Mouse (Mus musculus) MEL (cell line): Measurements from ENCODE around the gene Ppp1r1a. TPM values are rescaled to one million over a fixed set of nuclear protein-coding genes. Genes with fewer than 3 reads are reported as not detected.

Source experiments
- DNase-seq: peaks from one replicate; pipeline ENCODE4 v3.0.0; 2011; ENCODE audit warnings: low read depth, low spot score
- H3K27ac ChIP-seq: 2 replicates; pipeline ENCODE4 v1.5.1; 2012; ENCODE audit warnings: low read depth, mild to moderate bottlenecking, control low read depth, low read length, moderate library complexity; ENCODE audit not compliant: control insufficient read depth
- H3K27me3 ChIP-seq, 2 experiments: fragments of 150-350 bp in 1 of 2; sonication (generic) in 1 of 2; 2 replicates each; pipeline ENCODE4 v1.6.1; 2012; ENCODE audit warnings: low read length in 2 of 2, mild to moderate bottlenecking in 2 of 2, improper control_type of control experiment in 1 of 2, moderate library complexity in 1 of 2; ENCODE audit not compliant: insufficient read depth in 2 of 2, control insufficient read depth in 1 of 2
- H3K36me3 ChIP-seq, 2 experiments: 2 replicates each; pipeline ENCODE4 v1.6.1; 2012 to 2014; ENCODE audit warnings: low read length in 2 of 2, improper control_type of control experiment in 1 of 2, inconsistent platforms in 1 of 2, mild to moderate bottlenecking in 1 of 2; ENCODE audit not compliant: insufficient read depth in 2 of 2, control insufficient read depth in 1 of 2
- H3K4me1 ChIP-seq, 2 experiments: fragments of 150-350 bp in 1 of 2; sonication (generic) in 1 of 2; 2 replicates each; pipeline ENCODE4 v1.6.1; 2012; ENCODE audit warnings: low read length in 2 of 2, improper control_type of control experiment in 1 of 2, mild to moderate bottlenecking in 1 of 2; ENCODE audit not compliant: insufficient read depth in 2 of 2, control insufficient read depth in 1 of 2
- H3K4me3 ChIP-seq, 2 experiments: fragments of 150-350 bp in 1 of 2; sonication (generic) in 1 of 2; 2 replicates each; pipeline ENCODE4 v1.5.1; 2012; ENCODE audit warnings: low read depth in 2 of 2, low read length in 2 of 2, mild to moderate bottlenecking in 2 of 2, moderate library complexity in 2 of 2, control low read depth in 1 of 2, improper control_type of control experiment in 1 of 2; ENCODE audit not compliant: control insufficient read depth in 1 of 2, insufficient read depth in 1 of 2
- H3K79me2 ChIP-seq: 2 replicates; pipeline ENCODE4 v1.6.1; 2012; ENCODE audit warnings: mild to moderate bottlenecking, low read length, moderate library complexity; ENCODE audit not compliant: control insufficient read depth, poor library complexity, insufficient read depth
- H3K9ac ChIP-seq: 2 replicates; pipeline ENCODE4 v1.6.1; 2012; ENCODE audit warnings: low read depth, mild to moderate bottlenecking, control low read depth, low read length, moderate library complexity; ENCODE audit not compliant: control insufficient read depth, poor library complexity, severe bottlenecking
- H3K9me3 ChIP-seq: fragments of 150-350 bp; sonication (generic); replicated peaks from 2 replicates; pipeline ENCODE4 v1.6.1; 2012; ENCODE audit warnings: mild to moderate bottlenecking, low read length, improper control_type of control experiment, moderate library complexity; ENCODE audit not compliant: insufficient read depth
- CHD1 ChIP-seq: IDR thresholded peaks from 2 replicates; pipeline ENCODE4 v1.6.1; 2012; ENCODE audit warnings: low read depth, mild to moderate bottlenecking, inconsistent platforms, low read length, improper control_type of control experiment
- E2F4 ChIP-seq: IDR thresholded peaks from 2 replicates; pipeline ENCODE4 v1.6.1; 2011; ENCODE audit warnings: low read depth, low read length, improper control_type of control experiment, borderline replicate concordance
- ELF1 ChIP-seq: IDR thresholded peaks from 2 replicates; pipeline ENCODE4 v1.6.1; 2014; ENCODE audit warnings: low read depth, mild to moderate bottlenecking, inconsistent platforms, low read length, improper control_type of control experiment, moderate library complexity
- EP300 ChIP-seq, 2 experiments: IDR thresholded peaks; 2 replicates each; pipeline ENCODE4 v1.6.1; 2011; ENCODE audit warnings: improper control_type of control experiment in 2 of 2, low read length in 2 of 2, low read depth in 1 of 2, mild to moderate bottlenecking in 1 of 2
- HCFC1 ChIP-seq: IDR thresholded peaks from 2 replicates; pipeline ENCODE4 v1.6.1; 2012; ENCODE audit warnings: low read depth, mild to moderate bottlenecking, inconsistent platforms, low read length, improper control_type of control experiment, moderate library complexity
- JUND ChIP-seq: IDR thresholded peaks from 2 replicates; pipeline ENCODE4 v1.6.1; 2011; ENCODE audit warnings: low read depth, mild to moderate bottlenecking, improper control_type of control experiment, low read length
- KAT2A ChIP-seq: conservative IDR thresholded peaks from 2 replicates; pipeline ENCODE4 v1.6.1; 2012; ENCODE audit warnings: low read depth, low read length, improper control_type of control experiment, inconsistent platforms
- MAFK ChIP-seq: IDR thresholded peaks from 2 replicates; pipeline ENCODE4 v1.6.1; 2011; ENCODE audit warnings: low read depth, mild to moderate bottlenecking, low read length, improper control_type of control experiment, borderline replicate concordance
- MAX ChIP-seq: IDR thresholded peaks from 2 replicates; pipeline ENCODE4 v1.6.1; 2011; ENCODE audit warnings: low read length, improper control_type of control experiment
- MEF2A ChIP-seq: IDR thresholded peaks from 2 replicates; pipeline ENCODE4 v1.6.1; 2014; ENCODE audit warnings: low read depth, mild to moderate bottlenecking, inconsistent platforms, low read length, improper control_type of control experiment; ENCODE audit not compliant: poor library complexity, insufficient replicate concordance, severe bottlenecking; ENCODE audit errors: extremely low read depth
- MYC ChIP-seq: IDR thresholded peaks from 2 replicates; pipeline ENCODE4 v1.6.1; 2011; ENCODE audit warnings: low read depth, mild to moderate bottlenecking, low read length, improper control_type of control experiment, moderate library complexity
- NRF1 ChIP-seq: IDR thresholded peaks from 2 replicates; pipeline ENCODE4 v1.6.1; 2014; ENCODE audit warnings: low read depth, mild to moderate bottlenecking, inconsistent platforms, low read length, improper control_type of control experiment, moderate library complexity; ENCODE audit not compliant: poor library complexity, insufficient read depth, severe bottlenecking
- POLR2AphosphoS2 ChIP-seq: IDR thresholded peaks from 2 replicates; pipeline ENCODE4 v1.6.1; 2011; ENCODE audit warnings: low read length, improper control_type of control experiment
- POLR2AphosphoS5 ChIP-seq: IDR thresholded peaks from 2 replicates; pipeline ENCODE4 v1.6.1; 2012; ENCODE audit warnings: low read depth, borderline replicate concordance, mild to moderate bottlenecking, inconsistent platforms, low read length, moderate library complexity, mixed read lengths
- RAD21 ChIP-seq: IDR thresholded peaks from 2 replicates; pipeline ENCODE4 v1.6.1; 2011; ENCODE audit warnings: mild to moderate bottlenecking, low read depth, low read length, improper control_type of control experiment
- SIN3A ChIP-seq: IDR thresholded peaks from 2 replicates; pipeline ENCODE4 v1.6.1; 2012; ENCODE audit warnings: low read length, improper control_type of control experiment, inconsistent platforms
- SMC3 ChIP-seq: IDR thresholded peaks from 2 replicates; pipeline ENCODE4 v1.6.1; 2011; ENCODE audit warnings: low read depth, low read length, improper control_type of control experiment
- TBP ChIP-seq: IDR thresholded peaks from 2 replicates; pipeline ENCODE4 v1.8.0; 2011; ENCODE audit warnings: low read depth, low read length, improper control_type of control experiment
- TCF12 ChIP-seq: IDR thresholded peaks from 2 replicates; pipeline ENCODE4 v1.6.1; 2014; ENCODE audit warnings: low read depth, mild to moderate bottlenecking, inconsistent platforms, low read length, improper control_type of control experiment, moderate library complexity
- USF2 ChIP-seq, 2 experiments: IDR thresholded peaks; 2 replicates each; pipeline ENCODE4 v1.6.1; 2011 to 2012; ENCODE audit warnings: improper control_type of control experiment in 2 of 2, low read length in 2 of 2, borderline replicate concordance in 1 of 2, inconsistent platforms in 1 of 2, low read depth in 1 of 2, mild to moderate bottlenecking in 1 of 2; ENCODE audit not compliant: insufficient read depth in 1 of 2
- ZC3H11A ChIP-seq: IDR thresholded peaks from 2 replicates; pipeline ENCODE4 v1.6.1; 2012; ENCODE audit warnings: low read depth, mild to moderate bottlenecking, inconsistent platforms, low read length, improper control_type of control experiment
- ZMIZ1 ChIP-seq: IDR thresholded peaks from 2 replicates; pipeline ENCODE4 v1.6.1; 2012; ENCODE audit warnings: low read depth, mild to moderate bottlenecking, inconsistent platforms, low read length, improper control_type of control experiment, moderate library complexity
- ZNF384 ChIP-seq: IDR thresholded peaks from 2 replicates; pipeline ENCODE4 v1.6.1; 2012; ENCODE audit warnings: low read depth, mild to moderate bottlenecking, inconsistent platforms, low read length, improper control_type of control experiment
- polyA plus RNA-seq, 2 experiments: library from polyadenylated mRNA; stranded (reverse) in 1 of 2; unstranded in 1 of 2; fragments of >175 nt in 1 of 2; fragments of >200 nt in 1 of 2; gene quantifications; 2 replicates each; pipeline versions ENCODE4 v1.2.1 to v1.2.4; 2012; ENCODE audit warnings: low replicate concordance in 2 of 2, low read depth in 1 of 2; ENCODE audit not compliant: insufficient read length in 2 of 2, insufficient read depth in 1 of 2, missing spikeins in 1 of 2
- total RNA-seq: library from RNA; depleted of rRNA; stranded (reverse); fragments of 300-350 nt; gene quantifications from 2 replicates; pipeline ENCODE4 v1.2.3, GENCODE M21; 2012

Gene Ppp1r1a
- total and polyA plus RNA-seq, 3 experiments: not detected

GRCm38 (mm10) chr15:103536456-103536855 lies 1.3 kb downstream of the Ppp1r1a start:
- no peak for TF ChIP-seq POLR2AphosphoS5
- no peak for TF ChIP-seq TBP
- no peak for TF ChIP-seq KAT2A
- no peak for TF ChIP-seq POLR2AphosphoS2
- no peak for TF ChIP-seq HCFC1
- no peak for TF ChIP-seq MEF2A
- no peak for TF ChIP-seq MYC
- no peak for TF ChIP-seq ELF1
- TF ChIP-seq JUND: no peak
- no peak for TF ChIP-seq USF2 (IDR thresholded peaks at IDR 0.05; ENCODE audit: borderline replicate concordance in 1 of 2, insufficient read depth in 1 of 2, low read depth in 1 of 2, low read length in 2 of 2)
- TF ChIP-seq NRF1: no peak
- no peak for TF ChIP-seq MAX
- H3K4me1 ChIP-seq: no peaks in the 10 kb centered on the region
- H3K79me2 ChIP-seq: no peaks in the 10 kb centered on the region
- no peaks in the 10 kb centered on the region for H3K9me3 ChIP-seq
- no peaks in the 10 kb centered on the region for H3K36me3 ChIP-seq
- H3K4me3 ChIP-seq: no peak overlapping the region
- no peak for DNase-seq
- H3K27me3 ChIP-seq: no peaks in the 10 kb centered on the region
- H3K9ac ChIP-seq: no peak overlapping the region
- no peak overlapping the region for H3K27ac ChIP-seq

- Histone ChIP-seq H3K9me3 (no peaks in the 10 kb centered on the region), H3K4me3 (no peak overlapping the region), H3K79me2 (no peaks in the 10 kb centered on the region), H3K27ac (no peak overlapping the region), H3K9ac (no peak overlapping the region), H3K27me3 (no peaks in the 10 kb centered on the region), H3K36me3 (no peaks in the 10 kb centered on the region), H3K4me1 (no peaks in the 10 kb centered on the region)
- TF ChIP-seq RAD21 (no peak), MEF2A (no peak), CHD1 (no peak), KAT2A (no peak), MYC (no peak), SMC3 (no peak), ZNF384 (no peak), MAX (no peak), TCF12 (no peak), POLR2AphosphoS2 (no peak), ZC3H11A (no peak), SIN3A (no peak), ZMIZ1 (no peak), E2F4 (no peak), MAFK (no peak), EP300 (IDR thresholded peaks at IDR 0.05; ENCODE audit: low read depth in 1 of 2, low read length in 2 of 2) (no peak), HCFC1 (no peak)
- no peak for DNase-seq
These were observed 2.0 kb downstream of the Ppp1r1a start for GRCm38 (mm10) chr15:103535786-103536185.
